Mouse (Mus musculus) urinary bladder, postnatal 25 days (tissue): ENCODE measurements around the gene Zfp524.

ENCODE experiments used
- DNase-seq: peaks from one replicate; pipeline ENCODE4 v3.0.0; 2022; ENCODE audit warnings: low spot score

Gene Zfp524

DNA sequence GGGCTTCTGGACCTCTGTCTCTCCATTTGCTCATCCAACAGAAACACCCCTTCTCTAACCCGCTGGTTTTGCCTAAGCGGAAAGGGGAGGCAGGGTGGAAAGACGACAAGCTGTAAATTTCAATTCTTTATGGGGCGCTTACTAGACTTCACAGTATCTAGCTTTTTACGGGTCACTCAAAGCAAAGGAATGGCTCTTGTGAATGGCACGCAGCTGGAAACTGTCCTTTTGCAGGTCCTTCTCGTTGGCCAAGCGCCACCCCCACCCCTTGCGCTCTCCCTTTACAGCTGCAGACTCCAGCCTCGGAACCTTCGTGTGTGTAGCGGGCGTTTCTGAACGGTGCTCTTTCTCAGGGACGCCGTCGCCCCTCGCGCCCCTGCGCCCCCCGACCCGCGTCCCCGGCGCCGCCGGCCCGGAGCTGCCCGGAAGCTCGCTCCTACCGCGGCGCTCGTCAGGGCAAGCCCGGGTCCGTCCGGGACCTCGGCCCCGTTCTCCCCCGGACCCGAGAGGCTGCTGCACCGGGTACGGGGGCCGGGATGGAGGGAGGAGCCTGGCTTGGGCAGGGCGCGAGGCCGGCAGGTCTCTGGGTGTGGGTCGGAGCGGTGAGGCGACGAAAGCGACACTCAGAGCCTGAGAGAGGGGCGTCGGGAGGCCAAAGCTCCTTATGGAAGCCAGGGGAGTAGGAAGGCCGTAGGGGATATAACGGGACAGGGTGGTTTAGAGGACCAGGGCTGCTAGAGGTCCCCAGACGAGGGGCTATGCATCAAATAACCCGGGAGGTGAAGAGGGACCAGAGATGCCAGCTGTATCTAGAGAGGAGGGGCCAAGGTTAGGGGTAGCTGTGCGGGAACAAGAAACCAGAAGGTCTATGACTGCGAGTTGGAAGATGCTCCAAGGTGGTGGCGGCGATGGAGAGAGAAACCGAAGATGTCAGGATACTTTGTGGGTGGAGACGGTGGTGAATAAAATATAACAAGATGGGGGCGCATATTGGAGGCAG lies 37.3 kb downstream of the Zfp524 start, which contains the start of gene Zfp580:
TSS of gene Zfp580 (plus strand) at position 346 of the 1,000 bp plus-strand sequence.
- DNase-seq: peak; percentile 71

DNA sequence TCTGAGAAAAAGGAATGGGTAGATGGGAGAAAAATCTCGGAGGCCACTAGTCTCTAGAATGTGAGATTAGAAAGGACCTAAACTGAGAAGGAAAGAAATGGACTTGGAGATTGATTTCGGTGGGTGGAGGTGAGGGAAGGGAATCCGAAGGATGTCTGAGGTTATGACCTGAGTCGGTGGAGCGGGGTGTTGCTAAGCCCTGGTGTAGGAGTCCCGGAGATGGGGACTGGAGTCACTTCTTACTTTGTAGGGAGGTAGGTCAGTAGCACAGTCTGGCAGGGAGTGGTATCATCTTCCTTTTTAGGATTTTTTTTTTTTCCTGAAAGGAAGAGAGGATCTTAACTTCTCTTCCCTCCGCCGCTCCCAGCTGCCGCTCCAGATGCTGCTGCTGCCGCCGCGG lies 38.2 kb downstream of the Zfp524 start:
- DNase-seq: no peak

DNA sequence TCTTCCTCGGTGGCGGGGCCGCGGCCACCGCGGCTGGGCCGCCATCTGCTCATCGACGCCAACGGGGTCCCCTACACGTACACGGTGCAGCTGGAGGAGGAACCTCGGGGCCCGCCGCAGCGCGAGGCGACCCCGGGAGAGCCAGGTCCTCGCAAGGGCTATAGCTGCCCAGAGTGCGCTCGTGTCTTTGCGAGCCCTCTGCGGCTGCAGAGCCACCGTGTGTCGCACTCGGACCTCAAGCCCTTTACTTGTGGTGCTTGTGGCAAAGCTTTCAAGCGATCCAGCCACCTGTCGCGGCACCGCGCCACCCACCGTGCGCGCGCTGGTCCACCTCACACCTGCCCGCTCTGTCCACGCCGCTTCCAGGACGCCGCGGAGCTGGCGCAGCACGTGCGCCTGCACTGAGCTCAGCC lies 38.7 kb downstream of the Zfp524 start:
- no peak for DNase-seq

DNA sequence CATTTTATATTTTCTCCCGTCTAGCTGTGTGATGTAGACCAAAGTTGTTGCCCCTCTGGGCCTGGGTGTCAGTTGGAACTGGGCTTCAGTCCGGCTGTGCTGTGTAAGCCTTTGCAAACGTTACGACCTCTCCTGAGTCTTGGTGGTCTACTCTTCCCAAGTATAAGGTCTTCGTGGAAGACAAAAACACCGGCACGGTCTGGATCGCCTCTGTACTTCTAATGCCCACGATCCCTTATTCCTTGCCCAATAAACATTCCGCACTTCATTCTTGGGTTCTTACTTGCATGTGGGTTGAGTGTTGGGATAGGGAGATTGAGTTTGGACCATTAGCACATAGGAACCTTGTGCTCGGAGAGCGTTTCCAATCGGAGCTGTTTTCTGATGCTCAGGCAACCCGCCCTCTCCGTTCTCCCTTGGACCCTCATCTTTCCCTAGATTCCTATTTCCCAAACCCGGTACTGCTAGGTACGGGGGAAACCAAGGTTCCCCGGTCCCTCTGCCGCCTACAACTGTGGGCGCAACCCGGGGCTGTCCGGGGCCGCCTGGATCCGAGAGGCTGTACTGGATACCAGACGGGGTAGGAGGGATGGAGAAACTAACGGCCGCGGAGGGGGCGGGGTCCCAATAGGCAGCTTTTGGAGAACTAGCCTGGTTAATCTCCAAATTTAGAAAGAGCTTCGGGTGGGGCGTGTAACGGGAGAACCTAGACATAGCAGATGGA lies 39.4 kb downstream of the Zfp524 start:
- DNase-seq: no peak

DNA sequence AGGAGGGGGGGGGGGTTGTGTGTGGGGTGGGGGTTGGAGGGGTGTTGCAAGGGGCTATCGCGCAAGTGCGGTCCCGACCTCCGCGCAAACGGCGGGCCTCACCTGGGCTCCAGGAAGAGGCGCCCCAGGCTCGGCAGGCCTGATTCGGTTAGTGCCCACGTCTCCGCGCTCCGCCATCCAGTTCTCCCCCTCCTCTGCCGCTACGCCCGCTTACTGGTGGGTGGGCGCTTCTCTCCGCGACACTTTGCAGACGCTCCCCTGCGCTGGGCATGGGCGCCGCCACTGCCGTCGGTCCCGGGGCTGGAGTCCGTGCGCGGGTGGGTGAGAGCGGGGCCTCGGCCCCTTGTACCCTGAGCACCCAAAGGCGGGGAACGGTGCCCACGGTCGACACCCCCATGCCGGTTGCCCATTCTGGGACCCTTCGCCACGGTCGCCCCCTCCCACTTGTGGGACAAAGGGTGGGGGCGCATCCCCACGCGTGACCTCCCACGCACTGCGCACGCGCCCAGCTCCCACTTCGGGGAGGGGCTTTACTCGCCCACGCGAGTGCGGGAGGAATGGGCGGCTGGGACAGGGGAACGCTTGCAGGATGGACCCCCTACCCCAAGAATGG lies 42.5 kb downstream of the Zfp524 start:
- DNase-seq: no peak

DNA sequence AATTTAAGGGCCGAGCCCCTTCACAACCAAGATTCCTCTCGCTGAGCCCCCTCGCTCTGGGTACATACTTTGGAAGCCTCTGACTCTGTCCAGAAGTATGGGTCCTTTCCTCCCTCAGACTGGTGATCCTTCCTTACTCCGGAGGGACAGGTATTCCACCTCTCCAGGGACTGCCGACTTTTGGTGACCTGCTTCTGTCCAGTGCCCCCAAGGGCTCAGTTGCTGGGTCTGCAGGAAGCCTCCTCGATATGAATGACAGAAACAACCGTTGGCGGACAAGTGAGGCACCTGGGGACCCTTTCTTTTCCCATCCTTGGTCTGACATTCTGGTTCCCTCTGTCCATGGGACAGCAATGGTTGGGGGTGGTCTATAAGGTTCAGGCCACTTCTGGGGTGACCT lies 43.2 kb downstream of the Zfp524 start:
- DNase-seq: no peak

DNA sequence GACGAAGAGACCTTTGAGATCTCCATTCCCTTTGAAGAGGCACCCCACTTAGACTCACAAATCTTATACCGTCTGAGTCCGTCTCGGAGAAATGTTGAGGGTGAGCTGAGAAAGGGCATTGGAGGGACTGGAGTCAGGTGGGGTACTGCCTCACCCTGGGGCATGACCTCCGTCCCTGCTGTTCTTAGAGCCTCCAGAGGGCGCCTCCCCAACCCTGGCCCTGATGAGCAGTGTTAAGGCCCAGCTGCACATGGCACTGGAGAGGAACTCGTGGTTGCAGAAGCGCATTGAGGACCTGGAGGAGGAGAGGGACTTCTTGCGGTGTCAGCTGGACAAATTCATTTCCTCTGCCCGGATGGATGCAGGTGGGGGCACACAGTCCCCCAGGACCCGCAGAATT lies 43.6 kb downstream of the Zfp524 start:
- no peak for DNase-seq

DNA sequence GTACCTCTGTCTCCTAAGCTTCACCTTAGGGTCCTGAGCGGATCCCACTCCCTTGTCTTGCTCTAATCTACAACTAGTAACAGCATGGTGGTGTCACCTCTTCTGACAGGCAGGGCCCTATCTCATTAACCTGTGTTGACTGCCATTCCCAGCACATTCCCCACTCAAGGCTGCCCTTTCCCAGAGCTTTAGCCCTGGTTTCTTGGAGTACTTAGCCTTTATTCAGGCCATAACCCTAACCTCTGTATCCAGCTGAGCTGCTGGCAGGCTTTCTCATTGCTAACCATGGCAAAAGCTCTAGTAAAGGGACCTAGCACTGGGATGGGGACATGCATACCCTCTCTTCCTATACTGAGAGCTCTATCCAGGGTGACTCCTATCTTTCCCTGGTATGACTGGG lies 44.4 kb downstream of the Zfp524 start:
- DNase-seq: no peak

DNA sequence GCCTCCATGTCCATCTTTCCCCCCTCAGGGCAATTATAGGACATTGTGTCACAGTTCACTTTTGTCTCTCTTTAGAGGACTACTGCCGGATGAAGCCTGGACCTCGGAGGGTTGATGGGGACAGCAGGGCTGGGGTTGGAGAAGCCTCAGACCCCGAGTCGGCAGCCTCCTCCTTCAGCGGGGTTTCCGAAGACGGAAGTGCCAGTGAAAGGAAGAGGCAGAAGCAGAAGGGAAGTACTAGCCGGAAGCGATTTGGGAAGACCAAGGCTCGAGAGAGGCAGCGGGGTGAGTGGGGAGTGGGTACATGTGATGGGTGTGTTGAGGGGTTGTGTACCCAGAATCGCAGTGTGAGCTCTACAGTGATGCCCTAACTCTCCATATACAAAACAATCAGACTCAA lies 45.2 kb downstream of the Zfp524 start:
- no peak for DNase-seq

DNA sequence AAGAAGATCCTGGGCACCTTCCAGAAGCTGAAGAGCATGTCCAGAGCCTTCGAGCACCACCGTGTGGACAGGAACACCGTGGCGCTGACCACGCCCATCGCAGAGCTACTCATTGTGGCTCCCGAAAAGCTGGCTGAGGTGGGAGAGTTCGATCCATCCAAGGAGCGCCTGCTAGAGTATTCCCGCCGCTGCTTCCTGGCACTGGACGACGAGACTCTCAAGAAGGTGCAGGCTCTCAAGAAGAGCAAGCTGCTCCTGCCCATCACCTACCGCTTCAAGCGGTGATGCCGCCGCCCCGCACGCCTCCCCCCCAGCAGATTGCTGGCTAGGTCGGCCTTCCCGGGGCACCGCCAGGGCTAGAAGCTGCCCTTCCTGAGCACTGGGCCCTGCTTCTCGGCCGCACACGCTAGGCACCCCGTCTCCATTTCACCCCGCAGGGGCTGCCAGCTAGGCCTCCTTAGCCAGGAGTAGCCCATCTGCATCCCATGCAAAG lies 46.1 kb downstream of the Zfp524 start:
- DNase-seq: peak; percentile 70

DNA sequence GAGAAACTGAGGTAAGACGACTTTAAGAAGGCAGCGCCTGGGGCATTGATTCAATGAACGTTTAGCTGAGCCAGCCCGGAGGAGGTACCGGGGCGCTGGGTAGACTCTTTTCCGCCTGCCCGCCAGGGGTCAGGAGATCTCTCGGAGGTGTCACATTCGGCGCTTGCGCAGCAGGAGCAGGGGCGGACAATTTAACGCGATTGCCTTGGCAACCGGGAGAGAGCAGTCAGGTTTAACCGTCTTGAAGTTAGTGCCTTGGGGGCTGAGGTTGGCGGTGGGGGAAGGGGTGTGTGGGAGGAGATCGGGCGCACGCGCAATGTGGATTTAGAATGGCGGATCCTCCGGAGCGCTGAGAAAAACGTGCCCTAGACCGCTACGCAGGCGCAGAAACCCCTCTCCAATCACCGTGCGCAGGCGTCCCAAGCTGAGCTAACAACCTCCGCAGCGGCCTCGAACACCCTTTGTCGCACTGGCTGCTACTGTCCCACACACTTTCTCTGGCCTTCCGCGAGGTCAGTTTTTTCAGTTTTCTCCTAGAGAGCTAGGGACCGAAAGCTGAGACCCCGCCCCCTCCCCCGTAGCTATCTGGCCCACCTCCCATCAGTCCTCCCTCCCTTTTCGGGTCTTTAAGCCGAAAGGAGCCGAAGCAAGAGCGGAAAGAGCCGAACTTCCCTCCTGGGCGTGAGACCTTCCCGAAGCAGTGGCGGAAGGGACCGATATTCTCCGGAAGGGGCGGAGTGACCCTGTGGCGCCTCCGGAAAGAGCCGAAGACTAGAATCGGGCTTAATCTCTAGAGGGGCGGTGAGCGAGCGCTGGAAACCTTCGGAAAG lies 46.9 kb downstream of the Zfp524 start:
- peak; percentile 97 for DNase-seq

DNA sequence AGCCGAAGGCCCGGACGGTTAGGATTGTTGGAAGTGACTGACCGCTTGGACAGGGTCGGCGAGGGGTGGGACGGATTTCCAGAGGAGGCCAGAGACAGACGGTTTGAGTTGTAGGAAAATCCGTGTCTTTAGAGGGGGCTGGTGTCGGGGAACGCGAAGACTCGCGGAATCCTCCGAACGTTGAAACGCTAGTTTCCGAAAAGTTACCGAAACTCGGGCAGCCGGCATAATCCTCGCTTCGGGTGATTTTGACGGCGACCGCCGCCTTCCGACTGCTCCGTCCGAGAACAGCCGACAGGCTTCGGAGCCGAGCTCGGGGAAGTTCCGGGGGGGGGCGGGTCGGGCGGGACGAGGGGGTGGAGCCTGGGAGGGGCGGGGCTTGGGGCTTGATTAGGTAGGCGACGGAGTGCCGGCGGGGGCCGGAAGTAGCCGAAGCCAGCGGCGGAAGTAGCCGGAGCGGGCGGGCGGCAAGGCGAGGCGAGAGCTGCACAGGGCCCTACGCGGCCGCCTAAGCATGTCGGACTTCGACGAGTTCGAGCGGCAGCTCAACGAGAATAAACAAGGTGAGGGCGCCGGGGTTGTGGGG lies 47.7 kb downstream of the Zfp524 start, which contains the start of gene U2af2:
TSS of gene U2af2 (plus strand) at position 370 of the 586 bp plus-strand sequence.
- peak; percentile 92 for DNase-seq

DNA sequence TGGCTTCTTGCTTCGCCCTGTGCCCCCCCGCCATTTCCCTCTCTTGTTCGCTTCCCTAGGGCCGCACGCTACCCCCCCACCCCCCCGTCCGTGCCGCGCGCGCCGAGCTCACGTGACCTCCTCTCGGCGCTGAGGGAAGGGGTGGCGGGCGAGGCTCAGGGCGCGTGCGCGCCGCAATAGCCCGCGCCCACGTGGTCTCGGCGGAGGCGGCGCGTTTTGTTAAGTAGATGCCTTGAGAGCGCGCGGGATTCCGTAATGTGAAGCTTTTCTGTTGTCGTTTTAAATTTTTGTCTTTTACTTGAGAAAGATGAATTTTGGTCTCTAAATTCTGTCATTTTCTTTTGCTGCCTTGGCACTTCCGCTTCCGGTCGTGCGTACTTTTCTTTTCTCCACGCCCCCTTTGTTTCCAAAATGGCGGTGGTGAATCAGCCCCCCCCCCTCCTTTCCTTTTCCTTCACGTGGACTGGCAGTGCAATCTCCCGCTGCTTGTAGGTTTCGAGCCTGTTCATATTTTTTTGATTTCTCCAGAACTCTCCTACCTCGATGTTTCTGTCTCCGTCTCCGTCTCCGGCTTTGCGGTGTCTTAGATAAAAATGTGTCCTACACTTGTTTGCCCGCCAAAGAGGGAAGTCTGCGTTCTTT lies 48.3 kb downstream of the Zfp524 start:
- DNase-seq: no peak

DNA sequence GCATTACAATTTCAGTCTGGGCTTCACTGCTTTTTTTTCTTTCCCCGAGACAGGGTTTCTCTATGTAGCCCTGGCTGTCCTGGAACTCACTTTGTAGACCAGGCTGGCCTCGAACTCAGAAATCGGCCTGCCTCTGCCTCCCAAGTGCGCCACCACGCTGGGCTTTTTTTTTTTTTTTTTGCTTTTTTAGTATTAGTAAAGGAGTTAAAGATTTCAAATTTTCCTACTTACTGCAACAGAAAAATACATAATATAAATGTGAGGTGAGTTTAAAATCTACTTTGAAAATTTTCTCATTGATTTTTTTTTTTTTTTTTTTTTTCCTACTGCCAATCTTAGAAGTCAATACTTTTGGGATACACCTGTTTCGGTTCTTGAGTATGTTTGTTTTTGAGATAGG lies 50.7 kb downstream of the Zfp524 start:
- no peak for DNase-seq
